Mouse (Mus musculus) limb, embryonic 10.5 days (tissue): ENCODE measurements around the gene Vegfd. TPM values are rescaled to one million over a fixed set of nuclear protein-coding genes. Genes with fewer than 3 reads are reported as not detected.

Experiments used
- DNase-seq: peaks from one replicate; pipeline ENCODE4 v3.0.0-alpha.2; 2017; ENCODE audit warnings: low spot score
- H3K27ac ChIP-seq: fragments of 300-500 bp; sonication (generic); 2 replicates; pipeline ENCODE4 v1.5.1; 2016; ENCODE audit warnings: mild to moderate bottlenecking
- H3K27me3 ChIP-seq: fragments of 300-500 bp; sonication (generic); 2 replicates; pipeline ENCODE4 v1.6.1; 2016; ENCODE audit warnings: low read depth, mild to moderate bottlenecking; ENCODE audit not compliant: poor library complexity, severe bottlenecking
- H3K36me3 ChIP-seq: fragments of 300-500 bp; sonication (generic); 2 replicates; pipeline ENCODE4 v1.6.1; 2016; ENCODE audit warnings: mild to moderate bottlenecking, moderate library complexity
- H3K4me1 ChIP-seq: fragments of 300-500 bp; sonication (generic); 2 replicates; pipeline ENCODE4 v1.6.1; 2016
- H3K4me3 ChIP-seq: fragments of 300-500 bp; sonication (generic); 2 replicates; pipeline ENCODE4 v1.5.1; 2016; ENCODE audit warnings: mild to moderate bottlenecking, moderate library complexity
- H3K9me3 ChIP-seq: fragments of 300-500 bp; sonication (generic); replicated peaks from 2 replicates; pipeline ENCODE4 v1.6.1; 2016; ENCODE audit warnings: mild to moderate bottlenecking
- WGBS: fragments of 180-500 bp; shearing (Covaris S2); methylation state at CpG from one replicate; pipeline ENCODE4 v1.1.7; 2016; 5-methylcytosine and 5-hydroxymethylcytosine counted together
- polyA plus RNA-seq: library from polyadenylated mRNA; unstranded; fragments of >200 nt; fragmentation: Nextera tagmentation; extraction: Ambion mirVana; gene quantifications from 2 replicates; pipeline ENCODE4 v1.2.1, GENCODE M21; 2016

The Vegfd gene
- polyA plus RNA-seq, result 6.3 and 9.6 TPM in 2 replicates

- Histone ChIP-seq H3K4me3 (peak within 1 kb of the TSS; percentile 29), H3K9me3 (no peaks in the 10 kb centered on the region), H3K27ac (peak within 1 kb of the TSS; percentile 61), H3K27me3 (peaks cover 41% of the 10 kb centered on the region), H3K36me3 (no peaks in the 10 kb centered on the region), H3K4me1 (0 out of 2 replicates have a peak, but pooled peaks cover 3% of the 10 kb centered on the region)
- no peak for DNase-seq
- 28% methylated on average over 3 of the region's 3 CpGs for WGBS
Measured at GRCm38 (mm10) chrX:164373081-164373480, at the start of gene Vegfd. Gene Vegfd (plus strand): TSS chrX:164373378.

GRCm38 (mm10) chrX:164323391-164323913 is 49.7 kb upstream of the Vegfd start:
- Histone ChIP-seq H3K4me3 (no peak overlapping the region), H3K4me1 (0 out of 2 replicates have a peak, but pooled peaks cover 3% of the 10 kb centered on the region), H3K36me3 (no peaks in the 10 kb centered on the region), H3K27ac (peak overlapping the region; percentile 71), H3K9me3 (no peaks in the 10 kb centered on the region), H3K27me3 (peaks cover 56% of the 10 kb centered on the region)
- WGBS, result 36% methylated on average over 4 of the region's 4 CpGs
- peak; percentile 29 for DNase-seq

- DNase-seq, result no peak
- H3K27ac ChIP-seq, result no peak overlapping the region
- peaks cover 40% of the 10 kb centered on the region for H3K27me3 ChIP-seq
- no peaks in the 10 kb centered on the region for H3K36me3 ChIP-seq
- no peak overlapping the region for H3K4me3 ChIP-seq
- 91% methylated on average over 2 of the region's 2 CpGs for WGBS
- no peaks in the 10 kb centered on the region for H3K9me3 ChIP-seq
- H3K4me1 ChIP-seq, result no peaks in the 10 kb centered on the region
Measured at GRCm38 (mm10) chrX:164330351-164330750, 42.8 kb upstream of the Vegfd start.

GRCm38 (mm10) chrX:164330766-164331165 is 42.4 kb upstream of the Vegfd start:
- no peak for DNase-seq
- no peaks in the 10 kb centered on the region for H3K9me3 ChIP-seq
- no peaks in the 10 kb centered on the region for H3K36me3 ChIP-seq
- no peak overlapping the region for H3K27ac ChIP-seq
- 88% methylated on average over 3 of the region's 3 CpGs for WGBS
- H3K27me3 ChIP-seq, result peaks cover 40% of the 10 kb centered on the region
- H3K4me1 ChIP-seq, result no peaks in the 10 kb centered on the region
- no peak overlapping the region for H3K4me3 ChIP-seq

GRCm38 (mm10) chrX:164338591-164338990 is 34.6 kb upstream of the Vegfd start:
- Histone ChIP-seq H3K4me3 (no peak overlapping the region), H3K27me3 (peaks cover 46% of the 10 kb centered on the region), H3K4me1 (no peaks in the 10 kb centered on the region), H3K27ac (no peak overlapping the region), H3K9me3 (no peaks in the 10 kb centered on the region), H3K36me3 (no peaks in the 10 kb centered on the region)
- 94% methylated on average over 4 of the region's 4 CpGs for WGBS
- DNase-seq, result no peak

- H3K27ac ChIP-seq, result no peak overlapping the region
- H3K4me1 ChIP-seq, result no peaks in the 10 kb centered on the region
- DNase-seq, result no peak
- H3K9me3 ChIP-seq, result no peaks in the 10 kb centered on the region
- 96% methylated on average over 4 of the region's 4 CpGs for WGBS
- no peak overlapping the region for H3K4me3 ChIP-seq
- H3K27me3 ChIP-seq, result peaks cover 52% of the 10 kb centered on the region
- no peaks in the 10 kb centered on the region for H3K36me3 ChIP-seq
Measured at GRCm38 (mm10) chrX:164345359-164345938, 27.7 kb upstream of the Vegfd start.

GRCm38 (mm10) chrX:164348937-164349336 is 24.2 kb upstream of the Vegfd start:
- WGBS, result 82% methylated on average over 3 of the region's 3 CpGs
- no peaks in the 10 kb centered on the region for H3K4me1 ChIP-seq
- no peaks in the 10 kb centered on the region for H3K36me3 ChIP-seq
- no peak overlapping the region for H3K27ac ChIP-seq
- no peaks in the 10 kb centered on the region for H3K9me3 ChIP-seq
- no peak overlapping the region for H3K4me3 ChIP-seq
- peaks cover 38% of the 10 kb centered on the region; the same call in 1 of the 2 replicates for H3K27me3 ChIP-seq
- no peak for DNase-seq

GRCm38 (mm10) chrX:164365153-164365865 is 7.9 kb upstream of the Vegfd start:
- DNase-seq, result no peak
- peaks cover 28% of the 10 kb centered on the region for H3K27me3 ChIP-seq
- H3K4me3 ChIP-seq, result no peak overlapping the region
- 90% methylated on average over 4 of the region's 4 CpGs for WGBS
- H3K4me1 ChIP-seq, result no peaks in the 10 kb centered on the region
- no peaks in the 10 kb centered on the region for H3K9me3 ChIP-seq
- H3K36me3 ChIP-seq, result no peaks in the 10 kb centered on the region
- H3K27ac ChIP-seq, result no peak overlapping the region

- WGBS, result 88% methylated on average over 3 of the region's 3 CpGs
- Histone ChIP-seq H3K4me3 (no peak overlapping the region), H3K27me3 (peaks cover 25% of the 10 kb centered on the region), H3K4me1 (0 out of 2 replicates have a peak, but pooled peaks cover 3% of the 10 kb centered on the region), H3K27ac (no peak overlapping the region), H3K9me3 (no peaks in the 10 kb centered on the region), H3K36me3 (no peaks in the 10 kb centered on the region)
- no peak for DNase-seq
Measured at GRCm38 (mm10) chrX:164370576-164370975, 2.6 kb upstream of the Vegfd start.

- Histone ChIP-seq H3K9me3 (no peaks in the 10 kb centered on the region), H3K4me1 (0 out of 2 replicates have a peak, but pooled peaks cover 3% of the 10 kb centered on the region), H3K4me3 (peak overlapping the region; percentile 29), H3K27ac (peak overlapping the region; percentile 61; the same call in 1 of the 2 replicates), H3K27me3 (peaks cover 56% of the 10 kb centered on the region), H3K36me3 (no peaks in the 10 kb centered on the region)
- 39% methylated on average over 5 of the region's 5 CpGs for WGBS
- DNase-seq, result no peak
Measured at GRCm38 (mm10) chrX:164374586-164374985, 1.4 kb downstream of the Vegfd start.

- DNase-seq, result no peak
- no peaks in the 10 kb centered on the region for H3K36me3 ChIP-seq
- 88% methylated on average over 4 of the region's 4 CpGs for WGBS
- no peak overlapping the region for H3K27ac ChIP-seq
- no peak overlapping the region for H3K4me3 ChIP-seq
- peaks cover 81% of the 10 kb centered on the region for H3K27me3 ChIP-seq
- no peaks in the 10 kb centered on the region for H3K9me3 ChIP-seq
- H3K4me1 ChIP-seq, result 0 out of 2 replicates have a peak, but pooled peaks cover 5% of the 10 kb centered on the region
Measured at GRCm38 (mm10) chrX:164379721-164380120, 6.5 kb downstream of the Vegfd start.

GRCm38 (mm10) chrX:164381618-164382408 is 8.6 kb downstream of the Vegfd start:
- peak overlapping the region; percentile 50 for H3K4me3 ChIP-seq
- H3K9me3 ChIP-seq, result no peaks in the 10 kb centered on the region
- peaks cover 86% of the 10 kb centered on the region for H3K27me3 ChIP-seq
- H3K27ac ChIP-seq, result peak overlapping the region; percentile 79
- H3K4me1 ChIP-seq, result 0 out of 2 replicates have a peak, but pooled peaks cover 2% of the 10 kb centered on the region
- WGBS, result 10% methylated on average over 33 of the region's 33 CpGs
- DNase-seq, result peak; percentile 85
- no peaks in the 10 kb centered on the region for H3K36me3 ChIP-seq
